Mouse (Mus musculus) urinary bladder, adult 18-20 months (tissue): ENCODE data around the gene Tmem8b.

Source experiments
- DNase-seq, 2 experiments: peaks; one replicate each; pipeline ENCODE4 v3.0.0; 2022; ENCODE audit warnings: low spot score in 2 of 2, mixed read lengths in 2 of 2

Gene Tmem8b

GRCm38 (mm10) chr4:43656339-43657109 is 12.2 kb upstream of the Tmem8b start, which contains the start of gene Hint2:
TSS of gene Hint2 (minus strand) at chr4:43656466.
- peak; percentile 87 to 90 for DNase-seq

GRCm38 (mm10) chr4:43657146-43657545 is 11.6 kb upstream of the Tmem8b start:
- no peak for DNase-seq

GRCm38 (mm10) chr4:43666412-43666811 is 2.4 kb upstream of the Tmem8b start:
- no peak for DNase-seq

GRCm38 (mm10) chr4:43669428-43669794 is 640 bp downstream of the Tmem8b start:
- peak in 1 of 2 experiments; percentile 57 for DNase-seq

GRCm38 (mm10) chr4:43672070-43672469 is 3.3 kb downstream of the Tmem8b start:
- peak; percentile 76 to 86 for DNase-seq

- DNase-seq = no peak
Measured at GRCm38 (mm10) chr4:43673703-43674102, 4.9 kb downstream of the Tmem8b start.

- DNase-seq = no peak
Measured at GRCm38 (mm10) chr4:43674974-43675373, 6.2 kb downstream of the Tmem8b start.

GRCm38 (mm10) chr4:43675608-43676007 is 6.8 kb downstream of the Tmem8b start:
- DNase-seq = no peak

- DNase-seq = no peak
Measured at GRCm38 (mm10) chr4:43678541-43678940, 9.8 kb downstream of the Tmem8b start.

- no peak for DNase-seq
Measured at GRCm38 (mm10) chr4:43679416-43680043, 10.8 kb downstream of the Tmem8b start.

- DNase-seq = no peak
Measured at GRCm38 (mm10) chr4:43690021-43690420, 21.2 kb downstream of the Tmem8b start.

- DNase-seq = no peak
Measured at GRCm38 (mm10) chr4:43691026-43691425, 22.3 kb downstream of the Tmem8b start.

- peak; percentile 17 to 58 for DNase-seq
Measured at GRCm38 (mm10) chr4:43693806-43694241, 25.1 kb downstream of the Tmem8b start.

GRCm38 (mm10) chr4:43694439-43695248 is 25.9 kb downstream of the Tmem8b start:
- no peak for DNase-seq

- peak; percentile 22 to 68 for DNase-seq
Measured at GRCm38 (mm10) chr4:43695249-43695671, 26.5 kb downstream of the Tmem8b start.

GRCm38 (mm10) chr4:43696561-43696960 is 27.8 kb downstream of the Tmem8b start:
- DNase-seq = no peak

- DNase-seq = no peak
Measured at GRCm38 (mm10) chr4:43700707-43701106, 31.9 kb downstream of the Tmem8b start, which contains the start of gene Olfr70. TSS of gene Olfr70 (minus strand) at chr4:43700807.

- DNase-seq = no peak
Measured at GRCm38 (mm10) chr4:43703439-43703838, 34.7 kb downstream of the Tmem8b start.

GRCm38 (mm10) chr4:43703851-43704250 is 35.1 kb downstream of the Tmem8b start:
- no peak for DNase-seq

- no peak for DNase-seq
Measured at GRCm38 (mm10) chr4:43705991-43706390, 37.2 kb downstream of the Tmem8b start.

- no peak for DNase-seq
Measured at GRCm38 (mm10) chr4:43709869-43710268, 41.1 kb downstream of the Tmem8b start, which contains the start of gene Olfr71. TSS of gene Olfr71 (minus strand) at chr4:43710255.

GRCm38 (mm10) chr4:43711821-43712220 is 43.0 kb downstream of the Tmem8b start:
- peak; percentile 59 to 73 for DNase-seq
